In genomic region chr5:124173012-124173985, GRCm38 (mm10) we compare ENCODE assay signal across 9 mouse cellular contexts. TPM values are rescaled to one million over a fixed set of nuclear protein-coding genes. Genes with fewer than 3 reads are reported as not detected.
DNase-seq lines count a peak whose midpoint lies in the region; ATAC-seq lines count a peak whose summit lies in the region.
"Had no signal": no experiment of that assay in that cellular context is flagged by ENCODE, and none has a peak within 500 bp of the region (broad histone marks: within the 10 kb centered on the region; RNA-seq: fewer than 3 reads in every experiment).

No protein-coding gene starts in this region.

- H3K4me2 ChIP-seq in forebrain, embryonic 15.5 days (replicated peaks) = no peak overlapping the region
- peak overlapping the region; percentile 46 for H3K4me2 ChIP-seq in heart, embryonic 16.5 days (ENCODE audit: low read depth, low read length)
- no peak overlapping the region for H3K4me2 ChIP-seq in liver, embryonic 11.5 days

- H3K4me3 ChIP-seq in forebrain, embryonic 15.5 days = no peak overlapping the region
- 0 out of 2 replicates have a peak overlapping the region, but pooled peaks have one; percentile 19 for H3K4me3 ChIP-seq in heart, embryonic 16.5 days (ENCODE audit: low read length)
- H3K4me3 ChIP-seq in liver, embryonic 11.5 days (ENCODE audit: low read depth, low read length) = no peak overlapping the region

- H3K4me1 ChIP-seq in forebrain, embryonic 15.5 days = peaks cover 60% of the 10 kb centered on the region
- peaks cover 69% of the 10 kb centered on the region for H3K4me1 ChIP-seq in heart, embryonic 16.5 days (ENCODE audit: control insufficient read depth, insufficient read depth, low read length)
- H3K4me1 ChIP-seq in liver, embryonic 11.5 days (replicated peaks; ENCODE audit: control insufficient read depth, insufficient read depth, low read length) = peaks cover 28% of the 10 kb centered on the region

- no peaks in the 10 kb centered on the region for H3K9me3 ChIP-seq in forebrain, embryonic 15.5 days
- no peaks in the 10 kb centered on the region for H3K9me3 ChIP-seq in heart, embryonic 16.5 days (replicated peaks; ENCODE audit: control insufficient read depth, low read length)
- H3K9me3 ChIP-seq in liver, embryonic 11.5 days (ENCODE audit: control insufficient read depth, low read length) = no peaks in the 10 kb centered on the region

- 0 out of 2 replicates have a peak, but pooled peaks have one; percentile 14 for ATAC-seq in forebrain, embryonic 15.5 days (replicated peaks)
- ATAC-seq in heart, embryonic 16.5 days (replicated peaks; ENCODE audit: extremely low read depth, insufficient read depth, low FRiP score) = peak; percentile 86
- no peak for ATAC-seq in liver, embryonic 11.5 days (replicated peaks; ENCODE audit: low FRiP score)
- no peak for ATAC-seq in erythroblast, adult 5-6 weeks (replicated peaks; ENCODE audit: low FRiP score, poor library complexity, severe bottlenecking)

- no peak overlapping the region for H3K9ac ChIP-seq in forebrain, embryonic 15.5 days (replicated peaks)
- peak overlapping the region; percentile 60 for H3K9ac ChIP-seq in heart, embryonic 16.5 days (ENCODE audit: low read length)
- H3K9ac ChIP-seq in liver, embryonic 11.5 days (ENCODE audit: low read depth, low read length) = 0 out of 2 replicates have a peak overlapping the region, but pooled peaks have one; percentile 12

- 0 out of 2 replicates have a peak overlapping the region, but pooled peaks have one; percentile 15 for H3K27ac ChIP-seq in forebrain, embryonic 15.5 days (replicated peaks)
- peak overlapping the region; percentile 97 for H3K27ac ChIP-seq in heart, embryonic 16.5 days (ENCODE audit: low read length)
- peak overlapping the region; percentile 5 for H3K27ac ChIP-seq in liver, embryonic 11.5 days (ENCODE audit: low read depth, low read length)
- H3K27ac ChIP-seq: kidney, postnatal 0 days had no signal

- no peaks in the 10 kb centered on the region for H3K36me3 ChIP-seq in forebrain, embryonic 15.5 days
- no peaks in the 10 kb centered on the region for H3K36me3 ChIP-seq in heart, embryonic 16.5 days (ENCODE audit: control insufficient read depth, insufficient read depth)
- no peaks in the 10 kb centered on the region for H3K36me3 ChIP-seq in liver, embryonic 11.5 days (ENCODE audit: control insufficient read depth, insufficient read depth, low read length)

- DNase-seq in thymus, postnatal 0 days (ENCODE audit: low spot score) = peak; percentile 35
- no peak for DNase-seq in thymus, postnatal 25 days
- DNase-seq in liver, embryonic 11.5 days (ENCODE audit: low spot score) = no peak
- peak; percentile 78 to 86 for DNase-seq in right cerebral cortex, postnatal 36 days (ENCODE audit: low spot score in 2 of 2)
- DNase-seq in spleen, postnatal 10 days (ENCODE audit: low spot score in 2 of 2) = no peak

- H3K27me3 ChIP-seq in forebrain, embryonic 15.5 days = no peaks in the 10 kb centered on the region
- no peaks in the 10 kb centered on the region for H3K27me3 ChIP-seq in heart, embryonic 16.5 days (ENCODE audit: control insufficient read depth, insufficient read depth, low read length)
- H3K27me3 ChIP-seq in liver, embryonic 11.5 days (replicated peaks; ENCODE audit: control insufficient read depth, insufficient read depth, low read length) = no peaks in the 10 kb centered on the region

- WGBS in forebrain, embryonic 15.5 days = 54% methylated on average over 15 of the region's 15 CpGs
- 42% methylated on average over 15 of the region's 15 CpGs for WGBS in heart, embryonic 16.5 days
- WGBS in liver, embryonic 11.5 days = 76% methylated on average over 15 of the region's 15 CpGs

RNA-seq across cellular contexts. Expression of gene Arl6ip4, which starts 57.4 kb away (rescaled TPM):
- 132 and 146 TPM in 2 replicates for polyA plus RNA-seq in thymus, postnatal 0 days (2015; fragmentation: Nextera tagmentation; extraction: Ambion mirVana)
- polyA plus RNA-seq in forebrain, embryonic 15.5 days (2015; fragmentation: Nextera tagmentation; extraction: Ambion mirVana) = 72.7 and 75.5 TPM in 2 replicates
- polyA plus RNA-seq in heart, embryonic 16.5 days (2015; fragmentation: Nextera tagmentation; extraction: Ambion mirVana) = 72.6 and 78.1 TPM in 2 replicates
- polyA plus RNA-seq in liver, embryonic 11.5 days (2014; fragmentation: Nextera tagmentation; extraction: Ambion mirVana) = 122 and 138 TPM in 2 replicates
- total RNA-seq in erythroblast, adult 5-6 weeks (2015; ENCODE audit: low replicate concordance) = 18.4 and 22.9 TPM in 2 replicates
- total RNA-seq in erythroblast, adult 5-6 weeks (2017; ENCODE audit: low replicate concordance) = 12.2 and 65.1 TPM in 2 replicates

Comparison
In these comparisons a context has a peak if more than half of its experiments do, and no peak if none do; other contexts are left out.
1. DNase-seq: peak in thymus, postnatal 0 days (single experiment) and right cerebral cortex, postnatal 36 days (2 of 2); none in thymus, postnatal 25 days (single experiment), liver, embryonic 11.5 days (single experiment) and spleen, postnatal 10 days (0 of 2).
2. ATAC-seq: peak in forebrain, embryonic 15.5 days (single experiment) and heart, embryonic 16.5 days (single experiment); none in liver, embryonic 11.5 days (single experiment) and erythroblast, adult 5-6 weeks (single experiment).
3. H3K27ac ChIP-seq: peak in every context shown above with its lines; median percentile 97 in heart, embryonic 16.5 days; 15 in forebrain, embryonic 15.5 days; 5 in liver, embryonic 11.5 days.